Mouse (Mus musculus) lung, postnatal 0 days (tissue): ENCODE measurements around the gene Nhlrc1.

Source experiments
- CTCF ChIP-seq: IDR thresholded peaks from 2 replicates; pipeline ENCODE4 v1.5.1; 2016; ENCODE audit warnings: antibody characterized with exemption, mild to moderate bottlenecking
- EP300 ChIP-seq: IDR thresholded peaks from 2 replicates; pipeline ENCODE4 v1.6.1; 2016; ENCODE audit warnings: antibody characterized with exemption, mild to moderate bottlenecking, control low read depth

DNA sequence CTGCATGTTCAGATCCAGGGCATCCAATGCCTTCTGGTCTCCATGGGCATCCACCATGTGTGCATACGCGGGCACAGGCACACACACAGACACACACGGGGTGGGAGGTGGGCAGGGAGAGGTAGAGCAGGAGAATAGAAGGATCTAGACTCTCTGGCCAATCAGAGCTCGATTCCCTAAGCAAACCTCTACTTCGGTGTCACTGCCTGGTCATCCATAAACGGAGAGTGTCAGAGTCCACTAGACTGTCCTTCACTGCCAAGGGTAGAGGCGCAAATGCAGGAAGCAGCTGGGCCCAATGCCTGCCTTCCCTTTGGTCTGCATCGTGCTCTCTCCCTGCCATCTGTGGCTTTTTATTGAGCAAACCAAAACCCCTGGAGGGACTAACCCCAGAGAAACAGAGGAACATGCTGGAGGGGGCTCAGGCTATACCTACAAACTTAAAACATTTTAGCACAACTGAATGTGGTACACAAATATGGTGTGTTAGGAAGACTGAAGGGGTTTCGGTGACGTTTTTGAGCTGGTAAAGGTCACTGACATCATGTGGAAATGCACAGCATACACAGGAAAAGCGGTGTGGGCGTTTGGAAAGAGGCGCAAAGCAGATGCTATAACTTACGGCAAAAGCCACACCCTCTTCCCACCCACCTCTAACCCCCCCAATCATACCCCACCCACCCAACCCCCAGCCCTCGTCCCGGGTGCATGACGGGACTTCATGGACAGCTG, 15.9 kb upstream of the Nhlrc1 start:
- TF ChIP-seq CTCF (no peak), EP300 (no peak)
